Mouse (Mus musculus) heart, postnatal 0 days (tissue): ENCODE data around the gene Alpi.

Source experiments
- CTCF ChIP-seq: IDR thresholded peaks from 2 replicates; pipeline ENCODE4 v1.5.1; 2016; ENCODE audit warnings: antibody characterized with exemption, control low read depth, low read depth
- EP300 ChIP-seq: IDR thresholded peaks from 2 replicates; pipeline ENCODE4 v1.6.1; 2016; ENCODE audit warnings: antibody characterized with exemption, low read depth

- TF ChIP-seq CTCF (peak; percentile 32), EP300 (no peak)
Measured at GRCm38 (mm10) chr1:87111719-87112354, 10.4 kb upstream of the Alpi start.
